Mouse (Mus musculus) layer of hippocampus, adult 2 months (tissue): ENCODE data around the gene Sec14l2. TPM values are rescaled to one million over a fixed set of nuclear protein-coding genes. Genes with fewer than 3 reads are reported as not detected.

ENCODE experiments used
- DNase-seq, 2 experiments: peaks; one replicate each; pipeline ENCODE4 v3.0.0; 2022; ENCODE audit warnings: low spot score in 2 of 2
- H3K27ac ChIP-seq: fragments of 200-600 bp; 2 replicates; pipeline ENCODE4 v1.8.1; 2022
- H3K4me3 ChIP-seq: fragments of 200-600 bp; 2 replicates; pipeline ENCODE4 v1.8.1; 2022; ENCODE audit warnings: mild to moderate bottlenecking
- CTCF ChIP-seq: fragments of 200-600 bp; conservative IDR thresholded peaks from 2 replicates; pipeline ENCODE4 v1.8.1; 2022; ENCODE audit warnings: antibody characterized with exemption, mild to moderate bottlenecking, moderate library complexity
- total RNA-seq, 2 experiments: library from RNA; stranded (reverse); gene quantifications; 2 replicates each; pipeline ENCODE4 v1.2.3; 2021

Gene Sec14l2
- total RNA-seq, 2 experiments from 2014 or later = 62.8 to 67.6 TPM

- no peak for TF ChIP-seq CTCF
- Histone ChIP-seq H3K27ac (peak overlapping the region; percentile 95), H3K4me3 (no peak overlapping the region)
- peak in 1 of 2 experiments; percentile 78 for DNase-seq
Measured at GRCm38 (mm10) chr11:4105444-4105843, 17.8 kb downstream of the Sec14l2 start.

DNA sequence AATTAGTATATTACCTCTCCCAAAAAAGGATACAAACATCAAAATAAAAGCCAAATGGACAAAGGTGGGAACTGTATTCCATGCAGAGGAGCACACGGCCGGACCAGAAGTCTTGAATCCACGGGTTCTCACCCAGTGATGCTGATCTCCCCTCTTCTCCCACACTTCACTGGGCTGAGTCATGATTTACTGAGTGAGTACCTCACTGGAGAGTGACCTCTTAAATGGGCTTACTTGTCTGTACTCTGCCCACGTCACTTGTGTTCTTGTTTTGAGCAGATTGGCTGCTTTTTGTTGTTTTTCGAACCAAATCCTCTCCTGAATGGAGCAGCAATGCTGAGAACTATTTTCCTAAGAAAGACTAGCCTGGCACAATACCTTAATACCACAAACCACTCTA lies 18.2 kb downstream of the Sec14l2 start:
- TF ChIP-seq CTCF = no peak
- H3K27ac ChIP-seq = peak overlapping the region; percentile 95
- no peak overlapping the region for H3K4me3 ChIP-seq
- no peak for DNase-seq

GRCm38 (mm10) chr11:4103522-4103921 lies 19.7 kb downstream of the Sec14l2 start:
- Histone ChIP-seq H3K27ac (peak overlapping the region; percentile 79; the same call in 1 of the 2 replicates), H3K4me3 (no peak overlapping the region)
- DNase-seq = no peak
- no peak for TF ChIP-seq CTCF

GRCm38 (mm10) chr11:4101851-4102250 lies 21.4 kb downstream of the Sec14l2 start:
- no peak overlapping the region for H3K4me3 ChIP-seq

GRCm38 (mm10) chr11:4099447-4099846 lies 23.8 kb downstream of the Sec14l2 start:
- H3K27ac ChIP-seq = peak overlapping the region; percentile 91
- TF ChIP-seq CTCF = no peak
- no peak for DNase-seq
- no peak overlapping the region for H3K4me3 ChIP-seq

More at GRCm38 (mm10) chr11:4101851-4102250, 21.4 kb downstream of the Sec14l2 start:
- peak overlapping the region; percentile 79 for H3K27ac ChIP-seq
- TF ChIP-seq CTCF = no peak
- no peak for DNase-seq

DNA sequence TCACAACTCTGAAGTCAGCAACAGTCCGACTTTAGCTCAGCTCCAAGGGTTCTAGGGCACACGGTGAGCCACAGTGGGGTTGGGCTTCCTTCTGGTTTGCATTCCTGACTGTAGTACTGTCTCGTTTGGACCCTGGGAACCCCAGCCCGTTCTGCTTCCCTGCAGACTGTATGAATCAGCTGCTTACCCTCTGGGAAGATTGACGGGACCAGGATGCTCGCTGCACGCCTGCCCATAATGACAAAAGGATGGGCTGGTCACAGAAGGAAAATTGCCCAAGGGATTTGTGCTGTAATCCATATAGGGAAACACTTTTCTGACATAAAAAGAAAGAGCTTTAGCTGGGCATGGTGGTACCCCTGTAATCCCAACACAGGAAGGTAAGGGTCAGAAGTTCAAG lies 24.4 kb downstream of the Sec14l2 start:
- Histone ChIP-seq H3K4me3 (no peak overlapping the region), H3K27ac (peak overlapping the region; percentile 91)
- no peak for DNase-seq
- TF ChIP-seq CTCF = no peak

- DNase-seq = no peak
- Histone ChIP-seq H3K4me3 (no peak overlapping the region), H3K27ac (peak overlapping the region; percentile 91)
- peak; percentile 61 for TF ChIP-seq CTCF
Measured at GRCm38 (mm10) chr11:4098120-4098519, 25.1 kb downstream of the Sec14l2 start.

DNA sequence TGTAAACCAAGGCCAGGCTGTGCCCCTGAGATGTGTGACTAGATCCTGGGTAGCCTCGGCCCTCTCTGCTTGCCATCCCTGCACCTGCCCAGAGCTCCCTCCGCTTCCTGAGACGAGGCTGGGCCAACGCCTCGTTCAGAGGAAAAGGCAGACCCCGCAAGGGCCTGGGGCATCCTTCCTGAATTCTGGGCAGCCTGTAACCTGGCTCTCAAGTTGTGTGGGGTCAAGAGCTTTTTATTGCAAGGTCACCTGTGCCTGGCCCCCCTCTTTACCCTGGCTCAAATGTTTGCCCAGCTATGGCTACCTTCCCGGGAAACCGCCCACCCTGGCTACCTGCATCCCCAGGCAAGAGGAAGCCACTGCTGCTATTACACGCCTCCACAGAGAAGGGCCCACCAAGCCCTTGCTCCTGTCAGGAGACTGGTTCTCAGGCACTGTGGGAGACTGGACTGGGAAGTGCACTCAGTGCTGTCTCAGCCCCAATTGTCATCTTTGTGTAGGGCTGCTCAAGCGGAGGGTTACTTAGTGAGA lies 26.1 kb downstream of the Sec14l2 start:
- peak overlapping the region; percentile 98 for H3K27ac ChIP-seq
- peak overlapping the region; percentile 59 for H3K4me3 ChIP-seq
- no peak for DNase-seq
- TF ChIP-seq CTCF = no peak

- H3K4me3 ChIP-seq = peak overlapping the region; percentile 59
- peak; percentile 99 for DNase-seq
- no peak for TF ChIP-seq CTCF
- peak overlapping the region; percentile 98 for H3K27ac ChIP-seq
Measured at GRCm38 (mm10) chr11:4096054-4096984, 26.9 kb downstream of the Sec14l2 start.

DNA sequence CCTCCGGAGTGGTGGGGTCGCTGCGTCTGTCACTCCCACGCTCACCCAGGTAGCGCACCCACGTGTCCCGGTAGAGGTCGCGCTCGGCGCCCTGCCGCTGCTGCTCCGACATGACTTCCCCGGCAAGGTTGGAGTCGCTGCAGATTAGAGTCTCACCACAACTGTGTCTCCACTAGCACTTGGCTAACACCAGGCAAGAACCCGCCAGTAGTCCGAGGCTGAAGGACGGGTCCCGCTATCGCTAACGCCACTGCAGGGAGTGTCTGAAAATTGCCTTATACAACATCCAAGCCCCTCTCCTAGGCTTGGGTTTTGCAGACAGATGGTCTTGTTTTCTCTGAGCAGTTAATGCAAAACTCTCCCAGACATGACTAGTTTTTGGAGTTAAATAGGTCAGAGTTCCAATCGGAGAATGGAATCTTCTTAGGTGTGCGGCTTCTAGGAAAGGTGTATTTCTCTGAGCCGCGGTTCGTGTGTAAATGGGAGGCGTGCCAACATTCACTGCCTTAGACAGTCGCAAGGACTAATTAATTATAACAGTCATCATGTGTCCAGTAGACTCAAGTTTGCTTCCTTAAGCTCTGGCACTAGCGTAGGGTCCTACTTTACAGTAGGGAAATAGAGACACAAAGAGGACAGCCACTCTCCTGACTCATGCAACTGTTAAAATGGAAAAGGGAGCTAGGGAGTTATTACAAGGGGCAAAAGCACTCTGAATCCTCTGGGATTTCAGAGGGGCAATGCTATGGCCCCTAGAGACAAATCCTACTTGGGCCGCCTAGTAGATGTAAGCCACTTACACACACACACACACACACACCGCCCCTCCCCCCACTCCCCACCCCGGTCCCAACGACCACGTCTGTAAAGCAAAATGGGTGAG lies 27.8 kb downstream of the Sec14l2 start, which contains the start of gene Mtfp1:
Gene Mtfp1 (minus strand): TSS at position 275 of the 883 bp plus-strand sequence.
- no peak for TF ChIP-seq CTCF
- peak in 1 of 2 experiments; percentile 58 for DNase-seq
- Histone ChIP-seq H3K27ac (peak within 1 kb of the TSS; percentile 98), H3K4me3 (peak within 1 kb of the TSS; percentile 67)

DNA sequence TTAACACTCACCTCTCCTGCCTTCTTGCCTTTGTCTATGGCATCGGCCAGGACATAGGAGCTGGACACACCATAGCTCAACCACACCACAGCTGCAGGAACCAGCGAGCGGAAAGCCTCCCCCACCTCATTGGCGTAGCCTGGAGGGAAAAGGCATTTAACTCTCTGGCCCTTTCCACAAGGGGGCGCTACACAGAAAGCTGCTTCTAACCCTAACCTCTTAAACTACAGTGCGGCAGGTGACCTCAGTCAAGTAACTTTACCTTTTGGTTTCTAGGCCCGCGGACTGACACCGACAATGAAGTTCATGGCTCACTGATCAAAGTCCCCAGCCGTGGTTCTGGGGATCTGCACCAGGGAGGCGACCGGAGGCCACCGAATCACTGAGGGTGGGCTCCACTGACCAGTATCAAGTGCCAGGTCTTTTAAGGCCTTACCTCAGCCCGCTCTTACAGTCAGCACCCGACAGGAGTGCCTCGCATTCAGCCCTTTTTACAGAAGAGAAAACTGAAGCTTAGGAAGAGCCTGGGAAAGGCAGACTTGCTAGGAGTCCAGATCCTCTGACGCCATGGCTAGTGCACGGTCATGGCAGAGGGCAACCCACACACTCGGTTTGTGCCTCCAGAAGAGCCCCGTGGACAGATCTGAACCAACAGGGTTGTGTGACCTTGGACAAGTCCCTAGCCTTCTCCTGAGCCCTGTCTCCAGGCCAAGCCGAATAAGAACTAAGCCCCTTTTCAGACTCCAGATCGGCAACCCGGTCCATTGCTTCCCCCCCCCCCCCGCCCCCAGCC lies 28.6 kb downstream of the Sec14l2 start:
- peak; percentile 81 to 86 for DNase-seq
- peak overlapping the region; percentile 98 for H3K27ac ChIP-seq
- peak overlapping the region; percentile 67 for H3K4me3 ChIP-seq
- TF ChIP-seq CTCF = peak; percentile 92
